Mouse (Mus musculus) bone marrow, adult 2 months (tissue): ENCODE data around the gene Shisa5.

ENCODE experiments used
- CTCF ChIP-seq: fragments of 200-500 bp; IDR thresholded peaks from 2 replicates; pipeline ENCODE4 v1.5.1; 2011; ENCODE audit warnings: low read length, control low read depth; ENCODE audit not compliant: control insufficient read depth, insufficient read depth
- POLR2A ChIP-seq: fragments of 200-500 bp; IDR thresholded peaks from 2 replicates; pipeline ENCODE4 v1.6.1; 2011; ENCODE audit warnings: low read depth, mild to moderate bottlenecking, control low read depth, low read length, borderline replicate concordance; ENCODE audit not compliant: control insufficient read depth

- TF ChIP-seq CTCF = no peak
- no peak for TF ChIP-seq POLR2A
Measured at GRCm38 (mm10) chr9:109028421-109028820, 9.9 kb upstream of the Shisa5 start.
